Mouse (Mus musculus): ENCODE results near the gene Tmem170b. TPM values are rescaled to one million over a fixed set of nuclear protein-coding genes. Genes with fewer than 3 reads are reported as not detected.
"Not testable (repeated sequence)": the region's sequence is repeated elsewhere in the genome, so short reads cannot be mapped to it uniquely, and the experiment has no call there.

Gene Tmem170b
- polyA plus RNA-seq, 1 experiment from 2014 or later = 25.9 TPM

- H3K27me3 ChIP-seq (ENCODE audit: control insufficient read depth, insufficient read depth, low read length) = no peaks in the 10 kb centered on the region
- no peak for ATAC-seq (ENCODE audit: insufficient read depth, low FRiP score, low TSS enrichment)
- no peak overlapping the region for H3K27ac ChIP-seq (ENCODE audit: low read depth, low read length)
- H3K9me3 ChIP-seq (ENCODE audit: control insufficient read depth, low read length) = no peaks in the 10 kb centered on the region
- H3K36me3 ChIP-seq (ENCODE audit: control insufficient read depth, insufficient read depth, low read length) = no peaks in the 10 kb centered on the region
- DNase-seq (ENCODE audit: low spot score) = no peak
- H3K4me3 ChIP-seq (ENCODE audit: low read depth, low read length) = no peak overlapping the region
- no peak overlapping the region for H3K4me2 ChIP-seq (ENCODE audit: low read depth)
- H3K4me1 ChIP-seq (ENCODE audit: control insufficient read depth, insufficient read depth, low read length) = no peaks in the 10 kb centered on the region
- H3K9ac ChIP-seq (ENCODE audit: low read length) = no peak overlapping the region
- WGBS = 76% methylated on average over 7 of the region's 7 CpGs
These were observed 64.9 kb downstream of the Tmem170b start for GRCm38 (mm10) chr13:41670386-41671130.

- Histone ChIP-seq H3K27me3 (ENCODE audit: control insufficient read depth, insufficient read depth, low read length) (no peaks in the 10 kb centered on the region), H3K4me3 (ENCODE audit: low read depth, low read length) (no peak overlapping the region), H3K4me1 (ENCODE audit: control insufficient read depth, insufficient read depth, low read length) (no peaks in the 10 kb centered on the region), H3K9ac (ENCODE audit: low read length) (no peak overlapping the region), H3K4me2 (ENCODE audit: low read depth) (no peak overlapping the region), H3K9me3 (ENCODE audit: control insufficient read depth, low read length) (no peaks in the 10 kb centered on the region), H3K36me3 (ENCODE audit: control insufficient read depth, insufficient read depth, low read length) (no peaks in the 10 kb centered on the region), H3K27ac (ENCODE audit: low read depth, low read length) (no peak overlapping the region)
- 93% methylated on average over 11 of the region's 11 CpGs for WGBS
- no peak for DNase-seq (ENCODE audit: low spot score)
- ATAC-seq (ENCODE audit: insufficient read depth, low FRiP score, low TSS enrichment) = no peak
These were observed 65.5 kb downstream of the Tmem170b start for GRCm38 (mm10) chr13:41671136-41671705.

- not testable (repeated sequence) for H3K27me3 ChIP-seq (ENCODE audit: control insufficient read depth, insufficient read depth, low read length); DNase-seq (ENCODE audit: low spot score); H3K27ac ChIP-seq (ENCODE audit: low read depth, low read length); H3K9me3 ChIP-seq (ENCODE audit: control insufficient read depth, low read length); H3K4me1 ChIP-seq (ENCODE audit: control insufficient read depth, insufficient read depth, low read length); H3K36me3 ChIP-seq (ENCODE audit: control insufficient read depth, insufficient read depth, low read length); H3K4me2 ChIP-seq (ENCODE audit: low read depth); H3K9ac ChIP-seq (ENCODE audit: low read length); ATAC-seq (ENCODE audit: insufficient read depth, low FRiP score, low TSS enrichment); H3K4me3 ChIP-seq (ENCODE audit: low read depth, low read length)
- whole genome bisulfite sequencing = 62% methylated on average over 5 of the region's 5 CpGs
These were observed 67.2 kb downstream of the Tmem170b start for GRCm38 (mm10) chr13:41672904-41673303.

GRCm38 (mm10) chr13:41673541-41673940 is 67.8 kb downstream of the Tmem170b start:
- H3K36me3 ChIP-seq (ENCODE audit: control insufficient read depth, insufficient read depth, low read length) = no peaks in the 10 kb centered on the region
- no peaks in the 10 kb centered on the region for H3K27me3 ChIP-seq (ENCODE audit: control insufficient read depth, insufficient read depth, low read length)
- DNase-seq (ENCODE audit: low spot score) = no peak
- H3K4me2 ChIP-seq (ENCODE audit: low read depth) = no peak overlapping the region
- H3K4me1 ChIP-seq (ENCODE audit: control insufficient read depth, insufficient read depth, low read length) = no peaks in the 10 kb centered on the region
- H3K9me3 ChIP-seq (ENCODE audit: control insufficient read depth, low read length) = no peaks in the 10 kb centered on the region
- H3K27ac ChIP-seq (ENCODE audit: low read depth, low read length) = no peak overlapping the region
- WGBS = 79% methylated on average over 4 of the region's 4 CpGs
- no peak for ATAC-seq (ENCODE audit: insufficient read depth, low FRiP score, low TSS enrichment)
- no peak overlapping the region for H3K9ac ChIP-seq (ENCODE audit: low read length)
- H3K4me3 ChIP-seq (ENCODE audit: low read depth, low read length) = no peak overlapping the region

GRCm38 (mm10) chr13:41674608-41675007 is 68.9 kb downstream of the Tmem170b start:
- not testable (repeated sequence) for DNase-seq (ENCODE audit: low spot score); H3K4me2 ChIP-seq (ENCODE audit: low read depth); H3K9ac ChIP-seq (ENCODE audit: low read length); H3K4me1 ChIP-seq (ENCODE audit: control insufficient read depth, insufficient read depth, low read length); H3K4me3 ChIP-seq (ENCODE audit: low read depth, low read length); H3K9me3 ChIP-seq (ENCODE audit: control insufficient read depth, low read length); H3K27ac ChIP-seq (ENCODE audit: low read depth, low read length); ATAC-seq (ENCODE audit: insufficient read depth, low FRiP score, low TSS enrichment); H3K27me3 ChIP-seq (ENCODE audit: control insufficient read depth, insufficient read depth, low read length); H3K36me3 ChIP-seq (ENCODE audit: control insufficient read depth, insufficient read depth, low read length)
- WGBS = 87% methylated on average over 9 of the region's 9 CpGs

GRCm38 (mm10) chr13:41675498-41675897 is 69.8 kb downstream of the Tmem170b start:
- DNase-seq (ENCODE audit: low spot score) (no peak), ATAC-seq (ENCODE audit: insufficient read depth, low FRiP score, low TSS enrichment) (no peak)
- Histone ChIP-seq H3K4me1 (ENCODE audit: control insufficient read depth, insufficient read depth, low read length) (no peaks in the 10 kb centered on the region), H3K4me3 (ENCODE audit: low read depth, low read length) (no peak overlapping the region), H3K4me2 (ENCODE audit: low read depth) (no peak overlapping the region), H3K36me3 (ENCODE audit: control insufficient read depth, insufficient read depth, low read length) (no peaks in the 10 kb centered on the region), H3K27ac (ENCODE audit: low read depth, low read length) (no peak overlapping the region), H3K9me3 (ENCODE audit: control insufficient read depth, low read length) (no peaks in the 10 kb centered on the region), H3K9ac (ENCODE audit: low read length) (no peak overlapping the region), H3K27me3 (ENCODE audit: control insufficient read depth, insufficient read depth, low read length) (no peaks in the 10 kb centered on the region)
- 91% methylated on average over 3 of the region's 3 CpGs for WGBS

- Histone ChIP-seq H3K27ac (ENCODE audit: low read depth, low read length) (no peak overlapping the region), H3K9me3 (ENCODE audit: control insufficient read depth, low read length) (no peaks in the 10 kb centered on the region), H3K4me3 (ENCODE audit: low read depth, low read length) (no peak overlapping the region), H3K9ac (ENCODE audit: low read length) (no peak overlapping the region), H3K27me3 (ENCODE audit: control insufficient read depth, insufficient read depth, low read length) (no peaks in the 10 kb centered on the region), H3K36me3 (ENCODE audit: control insufficient read depth, insufficient read depth, low read length) (no peaks in the 10 kb centered on the region), H3K4me2 (ENCODE audit: low read depth) (no peak overlapping the region), H3K4me1 (ENCODE audit: control insufficient read depth, insufficient read depth, low read length) (no peaks in the 10 kb centered on the region)
- DNase-seq (ENCODE audit: low spot score) (no peak), ATAC-seq (ENCODE audit: insufficient read depth, low FRiP score, low TSS enrichment) (no peak)
- 77% methylated on average over 9 of the region's 9 CpGs for WGBS
These were observed 70.5 kb downstream of the Tmem170b start for GRCm38 (mm10) chr13:41675966-41676835.

- Histone ChIP-seq H3K4me2 (ENCODE audit: low read depth) (no peak overlapping the region), H3K9me3 (ENCODE audit: control insufficient read depth, low read length) (no peaks in the 10 kb centered on the region), H3K36me3 (ENCODE audit: control insufficient read depth, insufficient read depth, low read length) (no peaks in the 10 kb centered on the region), H3K9ac (ENCODE audit: low read length) (no peak overlapping the region), H3K4me3 (ENCODE audit: low read depth, low read length) (no peak overlapping the region), H3K27me3 (ENCODE audit: control insufficient read depth, insufficient read depth, low read length) (no peaks in the 10 kb centered on the region), H3K4me1 (ENCODE audit: control insufficient read depth, insufficient read depth, low read length) (no peaks in the 10 kb centered on the region), H3K27ac (ENCODE audit: low read depth, low read length) (no peak overlapping the region)
- WGBS = 41% methylated on average over 7 of the region's 7 CpGs
- DNase-seq (ENCODE audit: low spot score) = no peak
- no peak for ATAC-seq (ENCODE audit: insufficient read depth, low FRiP score, low TSS enrichment)
These were observed 71.1 kb downstream of the Tmem170b start for GRCm38 (mm10) chr13:41676836-41677186.
